Mouse (Mus musculus): ENCODE data around the gene Fcrl1. TPM values are rescaled to one million over a fixed set of nuclear protein-coding genes. Genes with fewer than 3 reads are reported as not detected.

The Fcrl1 gene
- total and polyA plus RNA-seq, 3 experiments, result 0.45 to 0.78 TPM; not detected in 1

GRCm38 (mm10) chr3:87401321-87401720, 25.1 kb downstream of the Fcrl1 start:
- no peak for TF ChIP-seq EP300 (IDR thresholded peaks at IDR 0.05; ENCODE audit: insufficient read depth, low read depth, low read length)
- no peak for TF ChIP-seq CTCF (IDR thresholded peaks at IDR 0.05)
- TF ChIP-seq POLR2A (IDR thresholded peaks at IDR 0.05; ENCODE audit: insufficient read depth, low read depth, low read length), result no peak
- H3K27me3 ChIP-seq (ENCODE audit: control insufficient read depth, insufficient read depth, low read length), result no peaks in the 10 kb centered on the region
- DNase-seq, result peak in 1 of 2 experiments; percentile 36
- no peak overlapping the region for H3K9ac ChIP-seq (ENCODE audit: low read depth, low read length)
- H3K36me3 ChIP-seq (ENCODE audit: control insufficient read depth, insufficient read depth, low read length), result no peaks in the 10 kb centered on the region
- intact Hi-C loops (cut with DNase I), result loop anchor here (2.0 kb wide), 1 partner anchor 161 kb away; no protein-coding TSS in a partner anchor
- H3K4me1 ChIP-seq (ENCODE audit: control insufficient read depth, insufficient read depth, low read length), result no peaks in the 10 kb centered on the region
- no peak overlapping the region for H3K4me3 ChIP-seq
- 38% methylated on average over 5 of the region's 5 CpGs for WGBS
- H3K27ac ChIP-seq, result no peak overlapping the region
- no peaks in the 10 kb centered on the region for H3K79me2 ChIP-seq (replicated peaks; ENCODE audit: control insufficient read depth, insufficient read depth, low read length)

- Histone ChIP-seq H3K36me3 (ENCODE audit: control insufficient read depth, insufficient read depth, low read length) (no peaks in the 10 kb centered on the region), H3K27me3 (ENCODE audit: control insufficient read depth, insufficient read depth, low read length) (no peaks in the 10 kb centered on the region), H3K79me2 (replicated peaks; ENCODE audit: control insufficient read depth, insufficient read depth, low read length) (no peaks in the 10 kb centered on the region), H3K4me1 (ENCODE audit: control insufficient read depth, insufficient read depth, low read length) (no peaks in the 10 kb centered on the region), H3K27ac (no peak overlapping the region), H3K4me3 (no peak overlapping the region), H3K9ac (ENCODE audit: low read depth, low read length) (no peak overlapping the region)
- 33% methylated on average over 4 of the region's 4 CpGs for WGBS
- intact Hi-C loops (cut with DNase I), result loop anchor here (2.0 kb wide), 1 partner anchor 83 kb away; no protein-coding TSS in a partner anchor
- peak; percentile 67 for TF ChIP-seq CTCF (IDR thresholded peaks at IDR 0.05)
- TF ChIP-seq POLR2A (IDR thresholded peaks at IDR 0.05; ENCODE audit: insufficient read depth, low read depth, low read length), result no peak
- TF ChIP-seq EP300 (IDR thresholded peaks at IDR 0.05; ENCODE audit: insufficient read depth, low read depth, low read length), result no peak
- peak in 1 of 2 experiments; percentile 13 for DNase-seq
Measured at GRCm38 (mm10) chr3:87408171-87408570, 32.0 kb downstream of the Fcrl1 start.

GRCm38 (mm10) chr3:87409196-87409935, 33.2 kb downstream of the Fcrl1 start:
- H3K36me3 ChIP-seq (ENCODE audit: control insufficient read depth, insufficient read depth, low read length), result no peaks in the 10 kb centered on the region
- DNase-seq, result no peak
- no peaks in the 10 kb centered on the region for H3K27me3 ChIP-seq (ENCODE audit: control insufficient read depth, insufficient read depth, low read length)
- H3K9ac ChIP-seq (ENCODE audit: low read depth, low read length), result no peak overlapping the region
- H3K79me2 ChIP-seq (replicated peaks; ENCODE audit: control insufficient read depth, insufficient read depth, low read length), result no peaks in the 10 kb centered on the region
- H3K27ac ChIP-seq, result no peak overlapping the region
- intact Hi-C loops (cut with DNase I), result loop anchor here (2.0 kb wide), 1 partner anchor 85 kb away; no protein-coding TSS in a partner anchor
- H3K4me3 ChIP-seq, result no peak overlapping the region
- no peaks in the 10 kb centered on the region for H3K4me1 ChIP-seq (ENCODE audit: control insufficient read depth, insufficient read depth, low read length)
- WGBS, result 85% methylated on average over 4 of the region's 4 CpGs
- TF ChIP-seq EP300 (IDR thresholded peaks at IDR 0.05; ENCODE audit: insufficient read depth, low read depth, low read length) (no peak), POLR2A (IDR thresholded peaks at IDR 0.05; ENCODE audit: insufficient read depth, low read depth, low read length) (no peak), CTCF (IDR thresholded peaks at IDR 0.05) (no peak)

- no peak for DNase-seq
- H3K79me2 ChIP-seq (replicated peaks; ENCODE audit: control insufficient read depth, insufficient read depth, low read length), result no peaks in the 10 kb centered on the region
- WGBS, result 78% methylated on average over 6 of the region's 6 CpGs
- H3K9ac ChIP-seq (ENCODE audit: low read depth, low read length), result no peak overlapping the region
- no peaks in the 10 kb centered on the region for H3K27me3 ChIP-seq (ENCODE audit: control insufficient read depth, insufficient read depth, low read length)
- intact Hi-C loops (cut with DNase I), result loop anchor here (1.0 to 2.0 kb wide), 2 partner anchors 89 to 152 kb away; no protein-coding TSS in a partner anchor
- H3K36me3 ChIP-seq (ENCODE audit: control insufficient read depth, insufficient read depth, low read length), result no peaks in the 10 kb centered on the region
- no peak overlapping the region for H3K4me3 ChIP-seq
- TF ChIP-seq POLR2A (IDR thresholded peaks at IDR 0.05; ENCODE audit: insufficient read depth, low read depth, low read length), result no peak
- no peak for TF ChIP-seq CTCF (IDR thresholded peaks at IDR 0.05)
- TF ChIP-seq EP300 (IDR thresholded peaks at IDR 0.05; ENCODE audit: insufficient read depth, low read depth, low read length), result no peak
- no peak overlapping the region for H3K27ac ChIP-seq
- no peaks in the 10 kb centered on the region for H3K4me1 ChIP-seq (ENCODE audit: control insufficient read depth, insufficient read depth, low read length)
Measured at GRCm38 (mm10) chr3:87410605-87411004, 34.4 kb downstream of the Fcrl1 start.

- H3K4me1 ChIP-seq (ENCODE audit: control insufficient read depth, insufficient read depth, low read length), result no peaks in the 10 kb centered on the region
- H3K79me2 ChIP-seq (replicated peaks; ENCODE audit: control insufficient read depth, insufficient read depth, low read length), result no peaks in the 10 kb centered on the region
- intact Hi-C loops (cut with DNase I), result loop anchor here (1.0 to 2.0 kb wide), 2 partner anchors 88 to 152 kb away; no protein-coding TSS in a partner anchor
- H3K4me3 ChIP-seq, result no peak overlapping the region
- H3K36me3 ChIP-seq (ENCODE audit: control insufficient read depth, insufficient read depth, low read length), result no peaks in the 10 kb centered on the region
- H3K27ac ChIP-seq, result no peak overlapping the region
- TF ChIP-seq EP300 (IDR thresholded peaks at IDR 0.05; ENCODE audit: insufficient read depth, low read depth, low read length), result no peak
- peak; percentile 86 for TF ChIP-seq CTCF (IDR thresholded peaks at IDR 0.05)
- no peak for TF ChIP-seq POLR2A (IDR thresholded peaks at IDR 0.05; ENCODE audit: insufficient read depth, low read depth, low read length)
- DNase-seq, result peak; percentile 32 to 45
- H3K27me3 ChIP-seq (ENCODE audit: control insufficient read depth, insufficient read depth, low read length), result no peaks in the 10 kb centered on the region
- 12% methylated on average over 12 of the region's 12 CpGs for WGBS
- no peak overlapping the region for H3K9ac ChIP-seq (ENCODE audit: low read depth, low read length)
Measured at GRCm38 (mm10) chr3:87411150-87411549, 35.0 kb downstream of the Fcrl1 start.

GRCm38 (mm10) chr3:87420645-87421044, 44.5 kb downstream of the Fcrl1 start:
- WGBS, result 55% methylated on average over 1 of the region's 1 CpGs
- no peak overlapping the region for H3K27ac ChIP-seq
- H3K9ac ChIP-seq (ENCODE audit: low read depth, low read length), result no peak overlapping the region
- H3K4me1 ChIP-seq (ENCODE audit: control insufficient read depth, insufficient read depth, low read length), result no peaks in the 10 kb centered on the region
- H3K36me3 ChIP-seq (ENCODE audit: control insufficient read depth, insufficient read depth, low read length), result no peaks in the 10 kb centered on the region
- DNase-seq, result no peak
- no peaks in the 10 kb centered on the region for H3K27me3 ChIP-seq (ENCODE audit: control insufficient read depth, insufficient read depth, low read length)
- no peak overlapping the region for H3K4me3 ChIP-seq
- intact Hi-C loops (cut with DNase I), result no loop called here
- TF ChIP-seq POLR2A (IDR thresholded peaks at IDR 0.05; ENCODE audit: insufficient read depth, low read depth, low read length) (no peak), CTCF (IDR thresholded peaks at IDR 0.05) (peak; percentile 30; the same call in 1 of the 2 replicates)
- no peaks in the 10 kb centered on the region for H3K79me2 ChIP-seq (replicated peaks; ENCODE audit: control insufficient read depth, insufficient read depth, low read length)

All from heart, adult 2 months (tissue).